Mouse (Mus musculus) limb, embryonic 13.5 days (tissue): ENCODE results near the gene Gm4737. TPM values are rescaled to one million over a fixed set of nuclear protein-coding genes. Genes with fewer than 3 reads are reported as not detected.
A peak's percentile ranks its signal among the peaks of the same experiment; 100 is the strongest.

Experiments
- ATAC-seq: fragments of 200-750 bp; cut with Nextera tagmentation; 2 replicates; pipeline ENCODE4 v1.8.0; 2017; ENCODE audit warnings: low read depth, moderate number of reproducible peaks, moderate TSS enrichment; ENCODE audit not compliant: low FRiP score
- H3K27ac ChIP-seq: fragments of 300-500 bp; sonication (generic); 2 replicates; pipeline ENCODE4 v1.5.1; 2015; ENCODE audit warnings: inconsistent platforms, mild to moderate bottlenecking, moderate library complexity
- H3K27me3 ChIP-seq: fragments of 300-500 bp; sonication (generic); 2 replicates; pipeline ENCODE4 v1.6.1; 2015; ENCODE audit warnings: mild to moderate bottlenecking, inconsistent platforms
- H3K36me3 ChIP-seq: fragments of 300-500 bp; sonication (generic); 2 replicates; pipeline ENCODE4 v1.6.1; 2015; ENCODE audit warnings: inconsistent platforms, mild to moderate bottlenecking, moderate library complexity
- H3K4me1 ChIP-seq: fragments of 300-500 bp; sonication (generic); 2 replicates; pipeline ENCODE4 v1.6.1; 2015; ENCODE audit warnings: inconsistent platforms
- H3K4me2 ChIP-seq: fragments of 300-500 bp; sonication (generic); replicated peaks from 2 replicates; pipeline ENCODE4 v1.6.1; 2015; ENCODE audit warnings: inconsistent platforms, mild to moderate bottlenecking, moderate library complexity
- H3K4me3 ChIP-seq: fragments of 300-500 bp; sonication (generic); 2 replicates; pipeline ENCODE4 v1.5.1; 2015; ENCODE audit warnings: moderate library complexity, mild to moderate bottlenecking, inconsistent platforms
- H3K9ac ChIP-seq: fragments of 300-500 bp; sonication (generic); 2 replicates; pipeline ENCODE4 v1.6.1; 2015; ENCODE audit warnings: mild to moderate bottlenecking, inconsistent platforms
- H3K9me3 ChIP-seq: fragments of 300-500 bp; sonication (generic); 2 replicates; pipeline ENCODE4 v1.6.1; 2016; ENCODE audit warnings: inconsistent platforms
- WGBS: fragments of 180-500 bp; shearing (Covaris S2); methylation state at CpG from one replicate; pipeline ENCODE4 v1.1.7; 2015; 5-methylcytosine and 5-hydroxymethylcytosine counted together
- polyA plus RNA-seq: library from polyadenylated mRNA; unstranded; fragments of >200 nt; fragmentation: Nextera tagmentation; extraction: Ambion mirVana; gene quantifications from 2 replicates; pipeline ENCODE4 v1.2.1, GENCODE M21; 2015

Gene Gm4737
- polyA plus RNA-seq, 1 experiment from 2014 or later, result 4.4 TPM

GRCm38 (mm10) chr16:46120020-46120419, 34.9 kb downstream of the Gm4737 start, which contains the start of gene Cd96:
Gene Cd96, minus strand, starts transcription at chr16:46120251.
- no peak within 1 kb of the TSS for H3K4me3 ChIP-seq
- no peaks in the 10 kb centered on the region for H3K27me3 ChIP-seq
- H3K27ac ChIP-seq, result no peak within 1 kb of the TSS
- WGBS, result 77% methylated on average over 10 of the region's 10 CpGs
- no peaks in the 10 kb centered on the region for H3K9me3 ChIP-seq
- H3K36me3 ChIP-seq, result no peaks in the 10 kb centered on the region
- H3K4me1 ChIP-seq, result no peaks in the 10 kb centered on the region
- no peak within 1 kb of the TSS for H3K9ac ChIP-seq
- 0 out of 2 replicates have a peak within 1 kb of the TSS, but pooled peaks have one; percentile 4 for H3K4me2 ChIP-seq
- ATAC-seq, result no peak

- Histone ChIP-seq H3K36me3 (no peaks in the 10 kb centered on the region), H3K4me2 (no peak overlapping the region), H3K4me1 (no peaks in the 10 kb centered on the region), H3K9me3 (no peaks in the 10 kb centered on the region), H3K27me3 (no peaks in the 10 kb centered on the region), H3K4me3 (no peak overlapping the region), H3K9ac (no peak overlapping the region), H3K27ac (no peak overlapping the region)
- ATAC-seq, result no peak
- WGBS, result 85% methylated on average over 3 of the region's 3 CpGs
Measured at GRCm38 (mm10) chr16:46117645-46118044, 37.2 kb downstream of the Gm4737 start.

GRCm38 (mm10) chr16:46114727-46115126, 40.1 kb downstream of the Gm4737 start:
- H3K36me3 ChIP-seq, result no peaks in the 10 kb centered on the region
- no peaks in the 10 kb centered on the region for H3K27me3 ChIP-seq
- no peak overlapping the region for H3K9ac ChIP-seq
- no peak for ATAC-seq
- H3K4me3 ChIP-seq, result no peak overlapping the region
- no peak overlapping the region for H3K27ac ChIP-seq
- no peaks in the 10 kb centered on the region for H3K4me1 ChIP-seq
- H3K4me2 ChIP-seq, result no peak overlapping the region
- WGBS, result 78% methylated on average over 2 of the region's 2 CpGs
- no peaks in the 10 kb centered on the region for H3K9me3 ChIP-seq

- H3K36me3 ChIP-seq, result no peaks in the 10 kb centered on the region
- WGBS, result 63% methylated on average over 8 of the region's 8 CpGs
- H3K9ac ChIP-seq, result no peak overlapping the region
- no peaks in the 10 kb centered on the region for H3K9me3 ChIP-seq
- H3K27ac ChIP-seq, result no peak overlapping the region
- H3K4me2 ChIP-seq, result no peak overlapping the region
- H3K27me3 ChIP-seq, result no peaks in the 10 kb centered on the region
- no peaks in the 10 kb centered on the region for H3K4me1 ChIP-seq
- no peak overlapping the region for H3K4me3 ChIP-seq
- ATAC-seq, result no peak
Measured at GRCm38 (mm10) chr16:46109536-46109935, 45.3 kb downstream of the Gm4737 start.

- no peak for ATAC-seq
- H3K27me3 ChIP-seq, result no peaks in the 10 kb centered on the region
- 61% methylated on average over 4 of the region's 4 CpGs for WGBS
Measured at GRCm38 (mm10) chr16:46107431-46107830, 47.4 kb downstream of the Gm4737 start.

DNA sequence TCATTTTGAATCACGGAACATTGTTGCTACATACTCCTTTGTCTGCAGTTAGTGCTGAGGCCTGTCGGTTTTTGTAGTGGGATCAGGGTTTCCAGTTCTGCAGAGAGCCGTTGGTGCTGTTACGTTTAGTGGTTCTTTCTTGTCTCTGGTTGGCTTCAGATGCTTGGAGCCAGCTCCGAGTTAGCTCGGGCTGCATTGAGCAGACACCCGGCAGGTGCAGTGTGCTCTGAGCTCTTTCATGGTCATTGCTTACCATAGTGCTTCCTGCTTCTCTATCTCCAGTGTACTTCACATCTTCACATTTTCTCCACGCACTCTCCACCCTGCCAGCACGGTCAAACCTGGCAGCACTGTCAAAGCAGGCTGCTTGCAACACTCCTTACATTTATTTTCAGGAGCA, 50.4 kb downstream of the Gm4737 start:
- Histone ChIP-seq H3K9ac (no peak overlapping the region), H3K36me3 (no peaks in the 10 kb centered on the region), H3K9me3 (no peaks in the 10 kb centered on the region), H3K4me1 (no peaks in the 10 kb centered on the region), H3K4me3 (no peak overlapping the region), H3K27me3 (no peaks in the 10 kb centered on the region), H3K4me2 (no peak overlapping the region), H3K27ac (no peak overlapping the region)
- 78% methylated on average over 9 of the region's 9 CpGs for WGBS
- ATAC-seq, result no peak

More at GRCm38 (mm10) chr16:46107431-46107830, 47.4 kb downstream of the Gm4737 start:
- H3K27ac ChIP-seq, result no peak overlapping the region
- H3K4me2 ChIP-seq, result no peak overlapping the region
- no peaks in the 10 kb centered on the region for H3K4me1 ChIP-seq
- H3K9ac ChIP-seq, result no peak overlapping the region
- H3K36me3 ChIP-seq, result no peaks in the 10 kb centered on the region
- no peaks in the 10 kb centered on the region for H3K9me3 ChIP-seq
- no peak overlapping the region for H3K4me3 ChIP-seq

Other genes with a start within 250 kb of the Gm4737 start
- 76.8 and 77.8 TPM in 2 replicates for gene Phldb2, start 201.5 kb downstream of the Gm4737 start, polyA plus RNA-seq
- 2.3 and 2.7 TPM in 2 replicates for gene Plcxd2, start 144.9 kb downstream of the Gm4737 start, polyA plus RNA-seq
- 0.78 and 0.92 TPM in 2 replicates for gene Cd96, start 34.8 kb downstream of the Gm4737 start, polyA plus RNA-seq